Mouse (Mus musculus) liver, embryonic 12.5 days (tissue): ENCODE data around the gene Olfr1061. TPM values are rescaled to one million over a fixed set of nuclear protein-coding genes. Genes with fewer than 3 reads are reported as not detected.

Experiments
- polyA plus RNA-seq: library from polyadenylated mRNA; unstranded; fragments of >200 nt; fragmentation: Nextera tagmentation; extraction: Ambion mirVana; gene quantifications from 2 replicates; pipeline ENCODE4 v1.2.1, GENCODE M21; 2016

The Olfr1061 gene
- polyA plus RNA-seq, 1 experiment from 2014 or later: not detected

Other genes with a start within 250 kb of the Olfr1061 start
- not detected in 2 replicates for gene Olfr1043, start 246.5 kb downstream of the Olfr1061 start, polyA plus RNA-seq
- not detected in 2 replicates for gene Olfr1044, start 236.2 kb downstream of the Olfr1061 start, polyA plus RNA-seq
- gene Olfr52, start 228.4 kb downstream of the Olfr1061 start, polyA plus RNA-seq: not detected in 2 replicates
- not detected in 2 replicates for gene Olfr1045, start 211.0 kb downstream of the Olfr1061 start, polyA plus RNA-seq
- not detected in 2 replicates for gene Olfr1046, start 194.7 kb downstream of the Olfr1061 start, polyA plus RNA-seq
- not detected in 2 replicates for gene Olfr1047, start 182.6 kb downstream of the Olfr1061 start, polyA plus RNA-seq
- gene Olfr1048, start 173.8 kb downstream of the Olfr1061 start, polyA plus RNA-seq: not detected in 2 replicates
- gene Olfr1049, start 155.7 kb downstream of the Olfr1061 start, polyA plus RNA-seq: not detected in 2 replicates
- gene Olfr1051, start 135.0 kb downstream of the Olfr1061 start, polyA plus RNA-seq: not detected in 2 replicates
- not detected in 2 replicates for gene Olfr1052, start 121.6 kb downstream of the Olfr1061 start, polyA plus RNA-seq
- gene Olfr1053, start 98.8 kb downstream of the Olfr1061 start, polyA plus RNA-seq: not detected in 2 replicates
- gene Olfr1054, start 78.6 kb downstream of the Olfr1061 start, polyA plus RNA-seq: not detected in 2 replicates
- not detected in 2 replicates for gene Olfr1055, start 63.8 kb downstream of the Olfr1061 start, polyA plus RNA-seq
- gene Olfr1056, start 51.6 kb downstream of the Olfr1061 start, polyA plus RNA-seq: not detected in 2 replicates
- not detected in 2 replicates for gene Olfr1057, start 35.7 kb downstream of the Olfr1061 start, polyA plus RNA-seq
- gene Olfr1058, start 25.5 kb downstream of the Olfr1061 start, polyA plus RNA-seq: not detected in 2 replicates
- not detected in 2 replicates for gene Olfr1062, start 12.7 kb upstream of the Olfr1061 start, polyA plus RNA-seq
- gene Olfr1065, start 36.5 kb upstream of the Olfr1061 start, polyA plus RNA-seq: not detected in 2 replicates
- not detected in 2 replicates for gene Olfr1066, start 42.2 kb upstream of the Olfr1061 start, polyA plus RNA-seq
- not detected in 2 replicates for gene Olfr228, start 73.3 kb upstream of the Olfr1061 start, polyA plus RNA-seq
- not detected in 2 replicates for gene Olfr1076, start 94.4 kb upstream of the Olfr1061 start, polyA plus RNA-seq
- gene Olfr1079, start 128.4 kb upstream of the Olfr1061 start, polyA plus RNA-seq: not detected in 2 replicates
- not detected in 2 replicates for gene Olfr1080, start 144.2 kb upstream of the Olfr1061 start, polyA plus RNA-seq
- gene Olfr1082, start 184.9 kb upstream of the Olfr1061 start, polyA plus RNA-seq: not detected in 2 replicates
- gene Olfr1084, start 225.7 kb upstream of the Olfr1061 start, polyA plus RNA-seq: not detected in 2 replicates
- not detected in 2 replicates for gene Olfr1085, start 248.0 kb upstream of the Olfr1061 start, polyA plus RNA-seq